Mouse (Mus musculus): ENCODE measurements at regions not wholly inside any gene's neighbourhood (a gene's known extent, or its start where the extent isn't known, plus 50 kb on each side); places are given as distances from the start of the nearest gene placed in this dataset.

GRCm38 (mm10) chr2:166261799-166262198, 106.3 kb upstream of the Sulf2 start:
- DNase-seq, result no peak

- DNase-seq, result no peak
Observed at GRCm38 (mm10) chr2:166261065-166261464, 105.6 kb upstream of the Sulf2 start.

GRCm38 (mm10) chr2:166258771-166259180, 103.3 kb upstream of the Sulf2 start:
- DNase-seq, result no peak

- DNase-seq, result no peak
Observed at GRCm38 (mm10) chr2:166257666-166258065, 102.2 kb upstream of the Sulf2 start.

- DNase-seq, result no peak
Observed at GRCm38 (mm10) chr2:166256193-166256592, 100.7 kb upstream of the Sulf2 start.

GRCm38 (mm10) chr2:166254581-166254980, 99.1 kb upstream of the Sulf2 start:
- no peak for DNase-seq

GRCm38 (mm10) chr2:166252107-166252506, 96.6 kb upstream of the Sulf2 start:
- no peak for DNase-seq

GRCm38 (mm10) chr2:166251421-166251820, 96.0 kb upstream of the Sulf2 start:
- no peak for DNase-seq

GRCm38 (mm10) chr2:166250571-166250970, 95.1 kb upstream of the Sulf2 start:
- DNase-seq, result no peak

- DNase-seq, result no peak
Observed at GRCm38 (mm10) chr2:166249338-166249950, 94.0 kb upstream of the Sulf2 start.

GRCm38 (mm10) chr2:166246401-166247189, 91.1 kb upstream of the Sulf2 start:
- no peak for DNase-seq

- DNase-seq, result peak; percentile 23
Observed at GRCm38 (mm10) chr2:166245219-166245618, 89.8 kb upstream of the Sulf2 start.

GRCm38 (mm10) chr2:166242786-166243521, 87.5 kb upstream of the Sulf2 start:
- DNase-seq, result no peak

GRCm38 (mm10) chr2:166241310-166241709, 85.8 kb upstream of the Sulf2 start:
- DNase-seq, result no peak

GRCm38 (mm10) chr2:166240056-166240455, 84.6 kb upstream of the Sulf2 start:
- DNase-seq, result no peak

- no peak for DNase-seq
Observed at GRCm38 (mm10) chr2:166237554-166238269, 82.2 kb upstream of the Sulf2 start.

- no peak for DNase-seq
Observed at GRCm38 (mm10) chr2:166236102-166236501, 80.6 kb upstream of the Sulf2 start.

- peak; percentile 26 for DNase-seq
Observed at GRCm38 (mm10) chr2:166234579-166235212, 79.2 kb upstream of the Sulf2 start.

- DNase-seq, result no peak
Observed at GRCm38 (mm10) chr2:166233246-166233645, 77.8 kb upstream of the Sulf2 start.

GRCm38 (mm10) chr2:166232376-166232775, 76.9 kb upstream of the Sulf2 start:
- DNase-seq, result no peak

GRCm38 (mm10) chr2:166230617-166231016, 75.2 kb upstream of the Sulf2 start:
- no peak for DNase-seq

- DNase-seq, result no peak
Observed at GRCm38 (mm10) chr2:166228356-166228755, 72.9 kb upstream of the Sulf2 start.

- DNase-seq, result no peak
Observed at GRCm38 (mm10) chr2:166227496-166227895, 72.0 kb upstream of the Sulf2 start.
